Mouse (Mus musculus): ENCODE data around the gene Kxd1. TPM values are rescaled to one million over a fixed set of nuclear protein-coding genes. Genes with fewer than 3 reads are reported as not detected.

Kxd1 gene
- 83.7 and 84.5 TPM in 2 replicates for total RNA-seq (2014; fragmentation: Nextera tagmentation)
- 68.7 and 74.4 TPM in 2 replicates for total RNA-seq (2017)

- ATAC-seq (replicated peaks; ENCODE audit: poor library complexity, severe bottlenecking), result peak; percentile 76
Measured at GRCm38 (mm10) chr8:70527512-70528181, at the start of gene Kxd1, which contains the start of gene Fkbp8. Gene Kxd1, minus strand, starts transcription at chr8:70527956. Gene Fkbp8, plus strand, starts transcription at chr8:70527724.

DNA sequence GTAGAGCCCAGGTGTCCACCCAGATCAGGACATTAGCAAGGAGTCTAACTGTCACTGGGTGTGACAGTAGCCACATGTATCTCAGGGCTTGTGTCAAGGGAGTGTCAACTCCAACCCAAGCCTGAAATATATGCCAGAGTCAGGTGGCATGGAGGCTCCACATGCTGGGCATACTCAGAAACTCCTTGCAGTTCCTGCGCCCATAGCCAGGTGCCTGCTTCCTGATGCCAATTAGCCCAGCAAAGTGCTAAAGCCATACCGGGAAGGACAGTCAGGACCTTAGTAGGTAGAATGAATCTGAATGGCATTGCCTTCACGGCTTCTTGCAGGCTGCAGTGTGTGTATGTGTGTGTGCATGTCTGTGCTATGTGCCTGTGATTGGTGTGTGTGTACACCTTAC, 49.5 kb upstream of the Kxd1 start:
- ATAC-seq (replicated peaks; ENCODE audit: poor library complexity, severe bottlenecking), result no peak

GRCm38 (mm10) chr8:70574915-70575314, 47.2 kb upstream of the Kxd1 start:
- ATAC-seq (replicated peaks; ENCODE audit: poor library complexity, severe bottlenecking), result peak; percentile 28; the same call in 1 of the 2 replicates

- no peak for ATAC-seq (replicated peaks; ENCODE audit: poor library complexity, severe bottlenecking)
Measured at GRCm38 (mm10) chr8:70574302-70574701, 46.5 kb upstream of the Kxd1 start.

DNA sequence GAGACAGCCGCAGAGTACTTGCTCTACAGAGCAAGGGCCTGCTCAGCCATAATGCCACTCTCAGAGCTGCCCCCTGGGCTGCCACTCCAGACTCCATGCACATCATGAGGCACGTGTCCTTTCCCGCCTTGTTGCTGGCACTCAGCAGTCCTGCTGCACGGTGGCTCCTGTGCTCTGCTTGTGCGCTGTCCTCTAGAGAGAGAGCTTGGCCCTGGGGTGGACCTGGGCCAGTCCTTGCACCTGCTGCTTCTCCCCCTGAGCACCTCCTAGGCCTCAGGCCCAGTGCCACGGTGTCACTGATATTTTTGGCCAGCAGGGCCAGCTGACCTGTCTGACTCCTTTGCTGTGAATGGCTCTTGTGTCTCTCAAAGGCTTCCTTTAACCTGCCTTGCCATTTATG, 43.2 kb upstream of the Kxd1 start:
- ATAC-seq (replicated peaks; ENCODE audit: poor library complexity, severe bottlenecking), result no peak

DNA sequence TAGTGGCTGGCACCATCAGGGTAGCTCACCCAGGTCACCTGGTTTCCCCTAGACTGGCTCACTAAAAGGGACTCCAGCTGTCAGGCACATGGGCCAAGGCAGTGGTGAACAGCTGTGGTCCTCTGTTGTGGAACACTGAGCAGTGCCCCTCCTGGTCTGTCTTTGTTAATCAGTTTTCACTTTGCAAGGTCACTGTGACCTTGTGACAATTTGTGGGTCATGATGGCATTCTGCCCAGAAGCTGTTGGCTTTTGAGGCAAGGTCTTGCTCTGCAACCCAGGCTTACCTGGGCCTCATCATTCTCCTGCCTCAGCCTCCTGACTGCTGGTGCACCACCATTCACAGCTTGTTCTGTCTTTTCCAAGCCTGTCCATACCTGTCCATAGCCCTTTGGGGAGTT, 42.6 kb upstream of the Kxd1 start:
- ATAC-seq (replicated peaks; ENCODE audit: poor library complexity, severe bottlenecking), result no peak

GRCm38 (mm10) chr8:70565561-70565960, 37.8 kb upstream of the Kxd1 start:
- peak; percentile 87 for ATAC-seq (replicated peaks; ENCODE audit: poor library complexity, severe bottlenecking)

GRCm38 (mm10) chr8:70564696-70565235, 37.0 kb upstream of the Kxd1 start:
- ATAC-seq (replicated peaks; ENCODE audit: poor library complexity, severe bottlenecking), result no peak

DNA sequence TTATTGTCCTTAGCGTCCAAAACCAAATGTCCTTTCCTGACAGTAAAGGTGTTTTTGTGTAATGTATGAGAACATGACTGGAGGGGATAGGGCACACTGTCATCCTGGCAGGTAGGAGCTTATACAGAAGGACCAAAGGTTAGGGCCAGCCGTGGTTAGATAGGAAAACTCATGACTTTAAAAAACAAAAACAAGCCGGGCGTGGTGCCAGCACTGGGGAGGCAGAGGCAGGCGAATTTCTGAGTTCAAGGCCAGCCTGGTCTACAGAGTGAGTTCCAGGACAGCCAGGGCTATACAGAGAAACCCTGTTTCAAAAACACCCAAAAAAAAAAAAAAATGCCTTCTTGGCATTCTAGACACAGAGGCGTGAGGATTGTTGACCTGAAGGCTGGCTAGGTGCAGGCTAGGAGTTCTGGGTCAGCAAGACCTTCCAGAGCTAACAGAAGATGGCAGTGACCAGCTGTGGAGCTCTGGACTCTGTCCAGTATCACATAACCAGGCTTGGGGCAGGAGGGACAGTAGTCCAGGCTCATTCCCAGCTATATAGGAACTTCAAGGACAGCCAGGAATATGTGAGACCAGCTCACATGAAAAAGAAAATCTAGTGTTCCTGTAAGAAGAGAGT, 36.1 kb upstream of the Kxd1 start:
- no peak for ATAC-seq (replicated peaks; ENCODE audit: poor library complexity, severe bottlenecking)

- ATAC-seq (replicated peaks; ENCODE audit: poor library complexity, severe bottlenecking), result no peak
Measured at GRCm38 (mm10) chr8:70562802-70563201, 35.0 kb upstream of the Kxd1 start.

GRCm38 (mm10) chr8:70561809-70562535, 34.2 kb upstream of the Kxd1 start:
- ATAC-seq (replicated peaks; ENCODE audit: poor library complexity, severe bottlenecking), result no peak

DNA sequence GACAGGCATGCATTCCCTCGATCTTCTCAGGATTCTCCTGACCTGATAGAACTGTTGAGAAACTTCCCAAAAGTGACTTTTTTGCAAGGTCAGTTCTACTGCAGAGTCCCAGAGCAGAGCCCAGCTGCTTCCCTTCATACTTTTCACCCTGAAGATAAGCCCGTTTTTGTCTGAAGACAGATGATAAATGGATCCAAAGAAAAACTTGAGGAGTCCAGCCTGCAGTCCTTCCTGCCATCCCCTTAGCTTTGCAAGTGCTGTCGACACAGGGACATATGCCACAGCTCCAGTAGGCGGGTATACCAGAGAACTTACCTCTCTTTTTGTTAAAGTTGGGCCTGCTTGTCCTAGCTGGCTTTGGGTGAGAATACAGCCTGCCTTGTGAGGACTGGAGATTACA, 33.6 kb upstream of the Kxd1 start:
- no peak for ATAC-seq (replicated peaks; ENCODE audit: poor library complexity, severe bottlenecking)

- no peak for ATAC-seq (replicated peaks; ENCODE audit: poor library complexity, severe bottlenecking)
Measured at GRCm38 (mm10) chr8:70560564-70560963, 32.8 kb upstream of the Kxd1 start.

- peak; percentile 78 for ATAC-seq (replicated peaks; ENCODE audit: poor library complexity, severe bottlenecking)
Measured at GRCm38 (mm10) chr8:70560096-70560495, 32.3 kb upstream of the Kxd1 start.

DNA sequence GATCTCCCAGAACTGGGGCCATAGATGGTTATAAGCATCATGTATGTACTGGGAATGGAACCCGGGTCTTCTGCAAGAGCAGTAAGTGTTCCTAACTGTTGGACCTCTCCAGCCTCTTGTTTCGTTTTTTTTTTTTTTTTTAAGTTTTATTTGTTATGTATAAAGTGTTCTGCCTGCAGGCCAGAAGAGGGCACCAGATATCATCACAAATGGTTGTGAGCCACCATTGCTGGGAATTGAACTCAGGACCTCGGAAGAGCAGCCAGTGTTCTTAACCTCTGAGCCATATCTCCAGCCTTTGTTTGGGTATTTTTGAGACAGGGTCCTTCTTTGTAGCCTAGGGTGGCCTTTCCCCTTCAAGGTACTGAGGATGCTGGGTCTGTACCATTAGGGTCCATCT, 31.2 kb upstream of the Kxd1 start:
- no peak for ATAC-seq (replicated peaks; ENCODE audit: poor library complexity, severe bottlenecking)

DNA sequence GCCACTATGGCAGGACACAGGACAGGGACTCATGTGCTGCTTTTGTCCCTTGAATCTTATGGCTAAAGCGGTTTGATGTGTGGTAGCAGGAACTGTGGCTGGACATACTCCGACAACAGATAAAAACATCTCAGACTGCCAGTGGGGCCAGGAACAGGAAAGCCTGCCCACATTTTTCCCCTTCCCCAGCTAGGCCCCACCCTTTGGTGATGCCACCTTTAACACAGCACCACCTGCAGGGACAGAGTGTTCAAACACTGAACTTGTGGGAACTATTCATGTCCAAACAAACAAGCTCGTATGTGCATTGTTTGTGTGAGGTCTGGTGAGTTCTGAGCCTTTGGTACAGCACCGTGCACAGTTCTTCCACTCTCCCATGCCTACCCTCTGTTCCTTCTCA, 30.6 kb upstream of the Kxd1 start:
- peak; percentile 43 for ATAC-seq (replicated peaks; ENCODE audit: poor library complexity, severe bottlenecking)

- no peak for ATAC-seq (replicated peaks; ENCODE audit: poor library complexity, severe bottlenecking)
Measured at GRCm38 (mm10) chr8:70555079-70555747, 27.5 kb upstream of the Kxd1 start.

DNA sequence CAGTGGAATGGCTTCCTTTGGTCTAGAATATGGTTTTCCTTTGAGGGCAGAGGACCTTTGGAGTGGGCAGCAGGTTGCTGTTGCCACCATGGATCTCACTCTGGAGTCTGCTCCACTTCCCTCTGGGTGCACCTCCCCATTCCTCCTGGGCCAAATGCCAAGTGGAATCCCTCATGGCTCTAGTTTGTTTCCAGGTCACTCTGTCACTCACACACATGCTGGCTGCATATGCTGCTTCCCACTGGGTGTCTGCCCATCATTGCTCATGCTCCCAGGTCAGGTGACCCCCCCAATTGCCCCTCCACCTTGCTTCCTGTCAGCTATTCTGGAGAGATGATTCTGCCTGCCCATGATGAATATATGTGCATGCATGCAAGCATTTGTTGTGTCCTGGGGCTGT, 26.0 kb upstream of the Kxd1 start:
- ATAC-seq (replicated peaks; ENCODE audit: poor library complexity, severe bottlenecking), result no peak

DNA sequence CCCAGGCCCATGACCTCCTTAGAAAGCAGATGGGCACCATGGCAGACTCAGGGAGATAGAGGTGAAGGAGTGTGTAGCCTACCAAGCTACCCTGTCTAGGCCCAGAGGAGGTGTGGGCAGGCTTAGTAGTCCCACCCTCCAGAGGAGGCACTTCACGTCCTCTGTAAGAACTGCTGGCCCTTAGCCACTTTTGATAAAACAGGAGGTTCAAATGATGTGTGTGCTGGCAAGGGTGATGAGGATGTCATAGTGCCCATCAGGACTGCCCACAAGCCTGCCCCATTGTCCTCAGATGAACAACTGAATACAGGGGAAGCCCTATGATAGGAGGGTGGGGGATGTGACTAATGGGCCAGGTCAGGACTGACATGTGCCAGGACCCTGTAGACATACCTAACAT, 25.1 kb upstream of the Kxd1 start:
- ATAC-seq (replicated peaks; ENCODE audit: poor library complexity, severe bottlenecking), result no peak

DNA sequence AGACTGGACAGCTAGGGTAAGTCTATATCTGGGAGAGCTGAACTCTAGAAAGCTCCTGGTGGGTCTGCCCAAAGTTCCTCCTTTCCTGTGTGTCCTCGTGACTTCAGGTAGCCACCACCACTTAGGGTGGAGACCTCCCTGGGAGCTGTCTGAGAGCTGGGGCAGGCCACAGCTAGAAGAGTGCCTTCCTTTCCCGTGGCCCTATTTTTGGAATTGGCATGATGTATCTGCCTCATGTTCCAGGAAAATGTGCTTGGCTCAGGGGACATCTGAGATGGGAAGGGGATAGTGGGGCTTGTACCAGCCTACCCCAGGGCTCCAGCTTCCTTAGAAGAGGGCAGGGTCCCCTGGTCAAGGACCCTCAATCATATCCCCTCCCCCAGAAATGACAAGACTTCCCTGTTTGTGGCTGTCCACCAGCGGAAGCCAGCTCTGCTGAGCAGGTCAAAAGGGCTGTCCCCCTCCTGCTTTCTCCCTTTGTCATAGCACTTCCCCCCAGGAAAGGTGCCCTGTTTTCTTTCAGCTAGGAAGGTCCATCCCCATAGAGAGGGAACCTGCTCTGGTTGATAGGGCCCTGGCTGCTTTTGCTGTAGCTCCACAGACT, 23.9 kb upstream of the Kxd1 start:
- no peak for ATAC-seq (replicated peaks; ENCODE audit: poor library complexity, severe bottlenecking)
